Mouse (Mus musculus): ENCODE measurements at regions not wholly inside any gene's neighbourhood (a gene's known extent, or its start where the extent isn't known, plus 50 kb on each side); places are given as distances from the start of the nearest gene placed in this dataset.

DNA sequence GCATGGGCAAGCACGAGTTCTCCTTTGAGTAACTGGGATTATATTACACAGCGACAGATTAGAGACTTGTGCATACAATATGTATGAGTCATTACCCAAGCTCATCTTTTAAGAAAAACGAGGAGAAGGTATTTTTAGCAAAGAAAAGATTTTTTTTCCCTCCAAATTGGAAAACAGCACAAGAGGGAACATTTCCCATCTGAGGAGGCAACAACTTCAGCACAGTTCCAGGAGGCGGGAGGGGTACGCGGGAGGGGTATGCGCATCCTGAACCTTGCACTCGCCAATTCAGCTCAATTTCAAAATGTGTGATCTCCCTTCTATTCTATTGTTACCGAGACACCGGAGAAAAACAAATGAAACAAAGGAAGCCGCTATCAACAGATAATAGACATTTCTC is 472.6 kb upstream of the Tmem132c start:
- no peaks in the 10 kb centered on the region for H3K79me2 ChIP-seq (replicated peaks; ENCODE audit: control insufficient read depth, extremely low read depth, insufficient read depth, poor library complexity, severe bottlenecking)
- no peaks in the 10 kb centered on the region for H3K4me1 ChIP-seq (ENCODE audit: control insufficient read depth in 1 of 2, insufficient read depth in 2 of 2)
- no peak for TF ChIP-seq MAFK (IDR thresholded peaks at IDR 0.05; ENCODE audit: insufficient replicate concordance, low read length)
- no peak for TF ChIP-seq E2F4 (IDR thresholded peaks at IDR 0.05; ENCODE audit: insufficient replicate concordance, low read depth, low read length)
- no peak for TF ChIP-seq PAX5 (IDR thresholded peaks at IDR 0.05; ENCODE audit: low read length)
- TF ChIP-seq MXI1 (IDR thresholded peaks at IDR 0.05; ENCODE audit: low read depth, low read length), result no peak
- no peak for TF ChIP-seq POLR2A (IDR thresholded peaks at IDR 0.05; ENCODE audit: low read depth, low read length)
- TF ChIP-seq RAD21 (IDR thresholded peaks at IDR 0.05; ENCODE audit: low read depth, low read length), result no peak
- no peak for TF ChIP-seq ZKSCAN1 (IDR thresholded peaks at IDR 0.05; ENCODE audit: borderline replicate concordance, low read depth, low read length)
- TF ChIP-seq ZMIZ1 (IDR thresholded peaks at IDR 0.05; ENCODE audit: low read depth, low read length), result no peak
- TF ChIP-seq USF2 (conservative IDR thresholded peaks at IDR 0.05; ENCODE audit: low read depth, low read length), result no peak
- no peak for TF ChIP-seq MEF2A (IDR thresholded peaks at IDR 0.05; ENCODE audit: borderline replicate concordance, low read depth, low read length)
- no peak for TF ChIP-seq TBP (conservative IDR thresholded peaks at IDR 0.05; ENCODE audit: low read depth, low read length)
- TF ChIP-seq NELFE (IDR thresholded peaks at IDR 0.05; ENCODE audit: low read depth, low read length), result no peak
- no peak for TF ChIP-seq HCFC1 (IDR thresholded peaks at IDR 0.05; ENCODE audit: low read depth, low read length)
- TF ChIP-seq EP300 (IDR thresholded peaks at IDR 0.05; ENCODE audit: low read length), result no peak
- no peak for TF ChIP-seq UBTF (IDR thresholded peaks at IDR 0.05; ENCODE audit: low read depth, low read length)
- TF ChIP-seq JUN (IDR thresholded peaks at IDR 0.05; ENCODE audit: insufficient read depth, low read depth, low read length), result no peak
- no peak for TF ChIP-seq BHLHE40 (IDR thresholded peaks at IDR 0.05; ENCODE audit: low read depth, low read length)
- TF ChIP-seq CTCF (conservative IDR thresholded peaks at IDR 0.05 in 1 of 2, IDR thresholded peaks at IDR 0.05 in 1 of 2; ENCODE audit: low read depth in 2 of 2, low read length in 2 of 2), result no peak
- peaks cover 79% of the 10 kb centered on the region for H3K9me3 ChIP-seq (replicated peaks; ENCODE audit: low read length)
- H3K36me3 ChIP-seq (replicated peaks in 1 of 2; ENCODE audit: control insufficient read depth in 1 of 2, insufficient read depth in 1 of 2, low read length in 1 of 2), result no peaks in the 10 kb centered on the region
- no peak overlapping the region for H3K9ac ChIP-seq (ENCODE audit: insufficient read depth, low read depth)
- in situ Hi-C loops (cut with MboI; ENCODE audit: low pct_ligation_motif_present, low pct_unique_long_range_greater_than_20kb, low sequenced_read_pairs) (no loop called here), dilution Hi-C loops (cut with MboI; ENCODE audit: extremely low pct_ligation_motif_present, extremely low pct_unique_long_range_greater_than_20kb, low sequenced_read_pairs) (no loop called here)
- H3K27ac ChIP-seq (ENCODE audit: insufficient read depth, low read depth), result no peak overlapping the region
- no peaks in the 10 kb centered on the region for H3K27me3 ChIP-seq (replicated peaks)
- no peak for DNase-seq (ENCODE audit: extremely low read depth)
- H3K4me3 ChIP-seq (replicated peaks in 1 of 3; ENCODE audit: low read depth in 2 of 3, low read length in 2 of 3, poor library complexity in 1 of 3), result no peak overlapping the region
- no peak overlapping the region for H3K4me2 ChIP-seq (ENCODE audit: insufficient read depth, low read depth, poor library complexity, severe bottlenecking)

DNA sequence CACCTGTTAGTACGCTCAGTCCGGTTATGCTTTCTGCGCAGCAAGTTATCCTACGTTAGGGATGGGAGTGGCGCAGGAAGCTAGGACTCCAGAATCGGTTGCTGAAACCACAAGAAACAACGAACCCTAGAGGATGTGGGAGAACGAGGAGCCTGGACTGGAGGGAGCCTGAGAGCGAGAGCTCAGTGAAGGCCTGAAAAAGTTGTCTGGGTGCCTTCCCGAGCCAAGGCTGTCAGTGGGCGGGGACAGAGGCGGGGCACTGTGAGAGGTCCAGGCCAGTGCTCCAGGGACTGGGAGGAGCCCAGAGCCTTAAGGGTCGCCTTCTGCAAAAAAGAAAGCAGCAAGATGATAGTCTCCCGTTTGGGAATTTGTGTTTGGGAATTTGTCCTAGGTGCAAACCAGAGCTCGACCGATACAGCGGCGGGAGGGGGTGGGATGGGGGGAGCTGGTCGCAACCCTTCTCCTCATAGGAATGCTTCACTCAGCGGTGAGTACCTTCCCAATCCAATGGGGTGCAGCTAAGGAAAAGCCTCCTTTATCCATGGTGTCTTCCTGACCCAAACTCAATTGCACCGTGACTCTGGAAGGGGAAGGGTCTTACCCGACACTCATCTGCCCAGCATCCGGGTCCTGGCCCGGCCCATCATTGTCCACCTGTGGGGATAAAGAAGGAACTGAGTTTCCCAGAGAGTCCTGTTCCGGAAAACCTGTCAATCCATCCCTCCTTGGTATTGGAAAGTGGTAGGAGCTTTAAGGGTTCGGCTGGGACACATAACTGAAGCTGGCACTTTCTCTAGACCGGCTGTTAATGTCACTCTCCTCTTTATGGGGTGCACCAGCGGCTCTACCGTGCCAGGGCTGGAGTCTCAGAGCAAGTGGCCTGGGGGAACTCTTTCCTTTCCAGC is 453.6 kb upstream of the Tmem132c start:
- in situ Hi-C loops (cut with MboI; ENCODE audit: low pct_ligation_motif_present, low pct_unique_long_range_greater_than_20kb, low sequenced_read_pairs) (no loop called here), dilution Hi-C loops (cut with MboI; ENCODE audit: extremely low pct_ligation_motif_present, extremely low pct_unique_long_range_greater_than_20kb, low sequenced_read_pairs) (no loop called here)

More for the DNA sequence above, 453.6 kb upstream of the Tmem132c start:
- TF ChIP-seq MEF2A (IDR thresholded peaks at IDR 0.05; ENCODE audit: borderline replicate concordance, low read depth, low read length), result no peak
- no peak for TF ChIP-seq E2F4 (IDR thresholded peaks at IDR 0.05; ENCODE audit: insufficient replicate concordance, low read depth, low read length)
- TF ChIP-seq KAT2A (IDR thresholded peaks at IDR 0.05; ENCODE audit: insufficient replicate concordance, low read length), result no peak
- no peak for TF ChIP-seq ZKSCAN1 (IDR thresholded peaks at IDR 0.05; ENCODE audit: borderline replicate concordance, low read depth, low read length)
- no peak for TF ChIP-seq CHD2 (IDR thresholded peaks at IDR 0.05; ENCODE audit: low read length)
- H3K36me3 ChIP-seq (replicated peaks in 1 of 2; ENCODE audit: control insufficient read depth in 1 of 2, insufficient read depth in 1 of 2, low read length in 1 of 2), result no peaks in the 10 kb centered on the region
- no peaks in the 10 kb centered on the region for H3K27me3 ChIP-seq (replicated peaks)
- H3K4me3 ChIP-seq (replicated peaks in 1 of 3; ENCODE audit: low read depth in 2 of 3, low read length in 2 of 3, poor library complexity in 1 of 3), result no peak overlapping the region
- H3K9ac ChIP-seq (ENCODE audit: insufficient read depth, low read depth), result no peak overlapping the region
- DNase-seq (ENCODE audit: extremely low read depth), result no peak
- H3K27ac ChIP-seq (ENCODE audit: insufficient read depth, low read depth), result no peak overlapping the region
- no peaks in the 10 kb centered on the region for H3K4me1 ChIP-seq (ENCODE audit: control insufficient read depth in 1 of 2, insufficient read depth in 2 of 2)
- peaks cover 78% of the 10 kb centered on the region for H3K9me3 ChIP-seq (replicated peaks; ENCODE audit: low read length)
- no peaks in the 10 kb centered on the region for H3K79me2 ChIP-seq (replicated peaks; ENCODE audit: control insufficient read depth, extremely low read depth, insufficient read depth, poor library complexity, severe bottlenecking)
- no peak overlapping the region for H3K4me2 ChIP-seq (ENCODE audit: insufficient read depth, low read depth, poor library complexity, severe bottlenecking)

Data from CH12.LX (cell line).